Mouse (Mus musculus) midbrain, embryonic 16.5 days (tissue): Measurements from ENCODE around the gene Fam104a. TPM values are rescaled to one million over a fixed set of nuclear protein-coding genes. Genes with fewer than 3 reads are reported as not detected.

Source experiments
- ATAC-seq: fragments of 200-750 bp; cut with Nextera tagmentation; 2 replicates; pipeline ENCODE4 v1.8.0; 2017; ENCODE audit warnings: moderate TSS enrichment
- H3K27ac ChIP-seq: fragments of 300-500 bp; sonication (generic); 2 replicates; pipeline ENCODE4 v1.5.1; 2014; ENCODE audit warnings: mild to moderate bottlenecking, low read length, mixed read lengths
- H3K27me3 ChIP-seq: fragments of 300-500 bp; sonication (generic); 2 replicates; pipeline ENCODE4 v1.6.1; 2014; ENCODE audit warnings: low read depth, low read length, mixed read lengths; ENCODE audit not compliant: control insufficient read depth, insufficient read depth
- H3K36me3 ChIP-seq: fragments of 300-500 bp; sonication (generic); 2 replicates; pipeline ENCODE4 v1.6.1; 2014; ENCODE audit warnings: mild to moderate bottlenecking, low read length, moderate library complexity, mixed read lengths; ENCODE audit not compliant: control insufficient read depth, insufficient read depth
- H3K4me1 ChIP-seq: fragments of 300-500 bp; sonication (generic); 2 replicates; pipeline ENCODE4 v1.6.1; 2014; ENCODE audit warnings: mild to moderate bottlenecking, low read length, mixed read lengths; ENCODE audit not compliant: control insufficient read depth, insufficient read depth
- H3K4me2 ChIP-seq: fragments of 300-500 bp; sonication (generic); 2 replicates; pipeline ENCODE4 v1.6.1; 2014; ENCODE audit warnings: mild to moderate bottlenecking, low read length, mixed read lengths
- H3K4me3 ChIP-seq: fragments of 300-500 bp; sonication (generic); 2 replicates; pipeline ENCODE4 v1.5.1; 2014; ENCODE audit warnings: low read depth, mild to moderate bottlenecking, low read length, moderate library complexity, mixed read lengths
- H3K9ac ChIP-seq: fragments of 300-500 bp; sonication (generic); 2 replicates; pipeline ENCODE4 v1.6.1; 2014; ENCODE audit warnings: low read depth, low read length, mixed read lengths
- H3K9me3 ChIP-seq: fragments of 300-500 bp; sonication (generic); replicated peaks from 2 replicates; pipeline ENCODE4 v1.6.1; 2014; ENCODE audit warnings: mild to moderate bottlenecking, low read length, mixed read lengths; ENCODE audit not compliant: control insufficient read depth, poor library complexity, severe bottlenecking
- WGBS: fragments of 180-500 bp; shearing (Covaris S2); extraction: QIAGEN DNeasy Blood & Tissue Kit; methylation state at CpG from one replicate; pipeline ENCODE4 v1.1.7; 2014; 5-methylcytosine and 5-hydroxymethylcytosine counted together
- polyA plus RNA-seq: library from polyadenylated mRNA; unstranded; fragments of >200 nt; fragmentation: Nextera tagmentation; extraction: Ambion mirVana; gene quantifications from 2 replicates; pipeline ENCODE4 v1.2.1, GENCODE M21; 2015

Gene Fam104a
- polyA plus RNA-seq, 1 experiment from 2014 or later, result 37.4 TPM

GRCm38 (mm10) chr11:113674595-113674994, 9.4 kb downstream of the Fam104a start:
- no peak overlapping the region for H3K4me2 ChIP-seq
- no peak overlapping the region for H3K4me3 ChIP-seq
- no peak overlapping the region for H3K9ac ChIP-seq
- 0 out of 2 replicates have a peak, but pooled peaks cover 11% of the 10 kb centered on the region for H3K36me3 ChIP-seq
- no peak overlapping the region for H3K27ac ChIP-seq
- H3K27me3 ChIP-seq, result no peaks in the 10 kb centered on the region
- WGBS, result 87% methylated on average over 5 of the region's 5 CpGs
- ATAC-seq, result no peak
- H3K9me3 ChIP-seq, result no peaks in the 10 kb centered on the region
- H3K4me1 ChIP-seq, result peaks cover 6% of the 10 kb centered on the region

- 96% methylated on average over 4 of the region's 4 CpGs for WGBS
- Histone ChIP-seq H3K27me3 (no peaks in the 10 kb centered on the region), H3K27ac (no peak overlapping the region), H3K9me3 (no peaks in the 10 kb centered on the region), H3K4me1 (peaks cover 4% of the 10 kb centered on the region; the same call in 1 of the 2 replicates), H3K36me3 (0 out of 2 replicates have a peak, but pooled peaks cover 11% of the 10 kb centered on the region), H3K4me2 (no peak overlapping the region), H3K4me3 (no peak overlapping the region), H3K9ac (no peak overlapping the region)
- ATAC-seq, result no peak
Observed at GRCm38 (mm10) chr11:113673614-113674013, 10.3 kb downstream of the Fam104a start.

GRCm38 (mm10) chr11:113669711-113670110, 14.2 kb downstream of the Fam104a start:
- H3K27ac ChIP-seq, result no peak overlapping the region
- H3K4me1 ChIP-seq, result no peaks in the 10 kb centered on the region
- no peaks in the 10 kb centered on the region for H3K9me3 ChIP-seq
- 0 out of 2 replicates have a peak, but pooled peaks cover 8% of the 10 kb centered on the region for H3K36me3 ChIP-seq
- no peaks in the 10 kb centered on the region for H3K27me3 ChIP-seq
- 84% methylated on average over 4 of the region's 4 CpGs for WGBS
- no peak for ATAC-seq
- no peak overlapping the region for H3K4me3 ChIP-seq
- H3K4me2 ChIP-seq, result no peak overlapping the region
- no peak overlapping the region for H3K9ac ChIP-seq

GRCm38 (mm10) chr11:113668857-113669256, 15.1 kb downstream of the Fam104a start:
- no peak overlapping the region for H3K4me2 ChIP-seq
- H3K9ac ChIP-seq, result no peak overlapping the region
- H3K27ac ChIP-seq, result no peak overlapping the region
- no peaks in the 10 kb centered on the region for H3K4me1 ChIP-seq
- no peaks in the 10 kb centered on the region for H3K27me3 ChIP-seq
- 0 out of 2 replicates have a peak, but pooled peaks cover 10% of the 10 kb centered on the region for H3K36me3 ChIP-seq
- 92% methylated on average over 5 of the region's 5 CpGs for WGBS
- H3K4me3 ChIP-seq, result no peak overlapping the region
- no peaks in the 10 kb centered on the region for H3K9me3 ChIP-seq
- ATAC-seq, result no peak

- H3K36me3 ChIP-seq, result peaks cover 11% of the 10 kb centered on the region; the same call in 1 of the 2 replicates
- 95% methylated on average over 4 of the region's 4 CpGs for WGBS
- no peak overlapping the region for H3K4me3 ChIP-seq
- no peaks in the 10 kb centered on the region for H3K27me3 ChIP-seq
- H3K4me2 ChIP-seq, result no peak overlapping the region
- H3K4me1 ChIP-seq, result no peaks in the 10 kb centered on the region
- H3K9ac ChIP-seq, result no peak overlapping the region
- ATAC-seq, result no peak
- H3K27ac ChIP-seq, result no peak overlapping the region
- H3K9me3 ChIP-seq, result no peaks in the 10 kb centered on the region
Observed at GRCm38 (mm10) chr11:113667704-113668103, 16.3 kb downstream of the Fam104a start.

- peaks cover 11% of the 10 kb centered on the region; the same call in 1 of the 2 replicates for H3K36me3 ChIP-seq
- no peak overlapping the region for H3K9ac ChIP-seq
- H3K9me3 ChIP-seq, result no peaks in the 10 kb centered on the region
- 65% methylated on average over 2 of the region's 2 CpGs for WGBS
- no peak overlapping the region for H3K27ac ChIP-seq
- no peaks in the 10 kb centered on the region for H3K4me1 ChIP-seq
- H3K27me3 ChIP-seq, result no peaks in the 10 kb centered on the region
- no peak for ATAC-seq
- no peak overlapping the region for H3K4me3 ChIP-seq
- H3K4me2 ChIP-seq, result no peak overlapping the region
Observed at GRCm38 (mm10) chr11:113667122-113667521, 16.8 kb downstream of the Fam104a start.

GRCm38 (mm10) chr11:113666648-113667047, 17.3 kb downstream of the Fam104a start:
- H3K4me2 ChIP-seq, result no peak overlapping the region
- H3K27me3 ChIP-seq, result no peaks in the 10 kb centered on the region
- H3K9me3 ChIP-seq, result no peaks in the 10 kb centered on the region
- H3K9ac ChIP-seq, result no peak overlapping the region
- WGBS, result 74% methylated on average over 10 of the region's 10 CpGs
- H3K4me1 ChIP-seq, result no peaks in the 10 kb centered on the region
- peaks cover 15% of the 10 kb centered on the region for H3K36me3 ChIP-seq
- H3K27ac ChIP-seq, result no peak overlapping the region
- ATAC-seq, result no peak
- H3K4me3 ChIP-seq, result no peak overlapping the region

- Histone ChIP-seq H3K27ac (no peak overlapping the region), H3K9me3 (no peaks in the 10 kb centered on the region), H3K4me3 (no peak overlapping the region), H3K9ac (no peak overlapping the region), H3K4me1 (no peaks in the 10 kb centered on the region), H3K4me2 (no peak overlapping the region), H3K27me3 (no peaks in the 10 kb centered on the region), H3K36me3 (peaks cover 17% of the 10 kb centered on the region)
- 86% methylated on average over 6 of the region's 6 CpGs for WGBS
- ATAC-seq, result no peak
Observed at GRCm38 (mm10) chr11:113666205-113666604, 17.8 kb downstream of the Fam104a start.

- H3K4me1 ChIP-seq, result no peaks in the 10 kb centered on the region
- H3K4me3 ChIP-seq, result no peak overlapping the region
- 62% methylated on average over 2 of the region's 2 CpGs for WGBS
- H3K36me3 ChIP-seq, result peaks cover 26% of the 10 kb centered on the region
- H3K9ac ChIP-seq, result no peak overlapping the region
- no peaks in the 10 kb centered on the region for H3K27me3 ChIP-seq
- no peak overlapping the region for H3K4me2 ChIP-seq
- H3K27ac ChIP-seq, result no peak overlapping the region
- no peak for ATAC-seq
- H3K9me3 ChIP-seq, result no peaks in the 10 kb centered on the region
Observed at GRCm38 (mm10) chr11:113664279-113664678, 19.7 kb downstream of the Fam104a start.
